Mouse (Mus musculus) cerebellum, adult 11 months (tissue): ENCODE measurements around the gene Icam1.
"Not testable (repeated sequence)": the region's sequence is repeated elsewhere in the genome, so short reads cannot be mapped to it uniquely, and the experiment has no call there.

Experiments
- DNase-seq: peaks from one replicate; pipeline ENCODE4 v3.0.0; 2022

Icam1 gene

DNA sequence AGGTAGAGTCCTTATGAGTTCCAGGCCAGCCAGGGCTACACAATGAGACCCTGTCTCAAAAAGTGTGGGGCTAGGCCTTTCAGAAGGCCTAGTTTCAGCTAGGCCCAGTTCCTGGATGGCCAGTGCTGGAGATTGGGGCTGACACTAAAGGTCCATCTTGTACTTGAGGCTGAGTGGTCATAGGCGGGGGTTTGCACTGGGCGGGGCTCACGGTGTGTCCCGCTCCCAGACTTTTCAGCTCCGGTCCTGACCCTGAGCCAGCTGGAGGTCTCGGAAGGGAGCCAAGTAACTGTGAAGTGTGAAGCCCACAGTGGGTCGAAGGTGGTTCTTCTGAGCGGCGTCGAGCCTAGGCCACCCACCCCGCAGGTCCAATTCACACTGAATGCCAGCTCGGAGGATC is 11.1 kb downstream of the Icam1 start:
- DNase-seq, result no peak

DNA sequence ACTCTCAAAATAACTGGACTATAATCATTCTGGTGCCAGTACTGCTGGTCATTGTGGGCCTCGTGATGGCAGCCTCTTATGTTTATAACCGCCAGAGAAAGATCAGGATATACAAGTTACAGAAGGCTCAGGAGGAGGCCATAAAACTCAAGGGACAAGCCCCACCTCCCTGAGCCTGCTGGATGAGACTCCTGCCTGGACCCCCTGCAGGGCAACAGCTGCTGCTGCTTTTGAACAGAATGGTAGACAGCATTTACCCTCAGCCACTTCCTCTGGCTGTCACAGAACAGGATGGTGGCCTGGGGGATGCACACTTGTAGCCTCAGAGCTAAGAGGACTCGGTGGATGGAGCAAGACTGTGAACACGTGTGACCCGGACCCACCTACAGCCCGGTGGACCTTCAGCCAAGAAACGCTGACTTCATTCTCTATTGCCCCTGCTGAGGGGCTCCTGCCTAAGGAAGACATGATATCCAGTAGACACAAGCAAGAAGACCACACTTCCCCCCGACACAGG is 12.0 kb downstream of the Icam1 start:
- DNase-seq, result no peak

DNA sequence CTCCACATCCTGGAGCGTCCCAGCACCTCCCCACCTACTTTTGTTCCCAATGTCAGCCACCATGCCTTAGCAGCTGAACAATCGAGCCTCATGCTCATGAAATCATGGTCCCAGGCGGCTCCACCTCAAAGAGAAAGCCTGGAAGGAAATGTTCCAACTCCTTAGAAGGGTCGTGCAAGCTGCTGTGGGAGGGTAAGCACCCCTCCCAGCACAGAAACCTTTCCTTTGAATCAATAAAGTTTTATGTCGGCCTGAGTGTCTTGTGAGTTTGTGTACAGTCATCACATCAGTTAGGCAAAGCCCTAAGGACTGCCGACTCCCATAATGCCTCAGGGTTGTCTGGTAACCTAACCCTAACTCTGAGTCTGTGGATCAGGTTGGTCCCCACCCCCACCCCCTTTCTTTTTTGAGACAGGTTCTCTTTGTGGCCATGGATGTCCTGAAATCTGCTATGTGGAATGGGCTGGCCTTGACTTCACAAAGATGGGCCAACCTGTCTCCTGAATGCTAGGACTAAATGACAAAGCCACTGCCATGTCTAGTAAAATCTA is 12.8 kb downstream of the Icam1 start:
- DNase-seq, result no peak

DNA sequence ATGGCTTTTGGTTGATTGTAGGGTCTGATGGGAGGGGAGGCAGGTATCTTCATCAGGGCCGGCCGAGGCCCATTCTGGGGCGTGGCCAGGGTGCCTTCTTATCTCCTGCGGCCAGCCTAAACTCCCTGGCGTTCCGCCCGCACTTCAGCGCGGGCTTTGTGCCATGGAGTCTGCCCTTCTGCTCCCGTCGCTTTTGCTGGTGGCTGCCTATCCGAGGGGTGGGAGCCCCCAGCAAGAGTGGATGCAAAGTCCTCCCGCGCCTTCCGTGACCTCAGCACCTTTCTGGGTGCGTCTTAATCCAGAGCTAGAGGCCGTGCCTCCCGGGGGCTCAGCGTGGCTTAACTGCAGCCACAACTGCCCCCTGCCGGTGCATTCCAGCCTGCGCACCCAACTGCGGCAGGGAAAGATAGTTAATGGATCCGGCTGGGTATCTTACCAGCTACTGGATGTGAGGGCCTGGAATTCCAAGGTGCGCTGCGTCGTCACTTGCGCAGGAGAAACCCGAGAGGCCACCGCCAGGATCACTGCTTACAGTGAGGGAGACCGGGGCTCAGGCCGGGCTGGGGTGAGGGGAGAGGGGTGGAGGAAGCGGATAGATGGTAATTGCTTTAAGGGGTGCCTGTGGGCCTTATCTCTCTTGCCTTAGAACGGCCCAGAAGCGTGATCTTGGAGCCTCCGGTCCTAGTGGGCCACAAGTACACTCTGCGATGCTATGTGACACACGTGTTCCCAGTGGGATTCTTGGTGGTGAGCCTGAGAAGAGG is 13.7 kb downstream of the Icam1 start, which contains the start of gene Icam4:
Gene Icam4, plus strand, starts transcription at position 83 of the 764 bp plus-strand sequence.
- peak; percentile 38 for DNase-seq

DNA sequence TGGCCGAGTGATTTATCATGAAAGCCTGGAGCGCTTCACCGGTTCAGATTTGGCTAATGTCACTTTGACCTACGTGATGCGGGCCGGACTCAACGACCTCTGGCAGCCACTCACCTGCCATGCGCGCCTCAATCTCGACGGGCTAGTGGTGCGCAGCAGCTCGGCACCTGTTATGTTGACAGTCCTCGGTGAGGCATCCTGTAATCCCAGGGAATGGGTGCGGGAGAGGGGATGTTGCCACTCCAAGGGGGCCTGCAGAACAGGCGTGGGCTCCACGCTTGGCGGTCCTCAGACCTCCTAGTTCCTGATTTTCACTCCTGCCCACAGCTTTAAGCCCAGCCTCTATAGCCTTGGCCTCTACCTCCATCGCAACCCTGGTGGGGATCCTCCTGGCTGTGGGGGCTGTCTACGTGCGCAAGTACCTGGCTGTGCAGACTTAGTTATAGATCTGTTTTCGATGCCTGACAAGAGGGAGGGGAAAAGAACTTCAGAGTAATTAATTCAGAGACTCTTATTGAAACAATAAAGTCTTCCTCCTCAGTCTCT is 14.3 kb downstream of the Icam1 start:
- no peak for DNase-seq

DNA sequence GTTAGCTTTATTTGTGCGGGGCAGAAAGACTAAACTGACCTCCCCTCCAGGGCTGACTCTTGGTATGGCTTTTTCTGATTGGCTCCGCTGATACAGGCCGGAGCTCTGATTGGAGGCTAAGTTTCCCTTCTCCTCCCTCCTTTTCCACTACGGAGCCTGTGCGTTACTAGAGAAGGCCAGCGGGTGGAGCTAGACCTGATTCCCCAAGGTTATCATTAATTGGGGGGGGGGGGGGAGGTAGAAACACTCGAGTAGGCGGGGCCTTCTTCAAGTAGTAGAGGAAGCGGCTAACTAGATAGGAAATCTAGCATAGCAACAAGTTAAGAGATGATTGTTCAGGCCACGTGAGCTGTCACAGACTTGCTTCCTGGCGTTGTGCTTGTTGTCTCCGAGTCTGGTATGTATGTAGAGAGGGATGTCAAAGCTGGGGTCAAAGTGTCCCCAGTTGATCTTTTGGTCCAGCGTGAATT is 15.0 kb downstream of the Icam1 start:
- peak; percentile 70 for DNase-seq

DNA sequence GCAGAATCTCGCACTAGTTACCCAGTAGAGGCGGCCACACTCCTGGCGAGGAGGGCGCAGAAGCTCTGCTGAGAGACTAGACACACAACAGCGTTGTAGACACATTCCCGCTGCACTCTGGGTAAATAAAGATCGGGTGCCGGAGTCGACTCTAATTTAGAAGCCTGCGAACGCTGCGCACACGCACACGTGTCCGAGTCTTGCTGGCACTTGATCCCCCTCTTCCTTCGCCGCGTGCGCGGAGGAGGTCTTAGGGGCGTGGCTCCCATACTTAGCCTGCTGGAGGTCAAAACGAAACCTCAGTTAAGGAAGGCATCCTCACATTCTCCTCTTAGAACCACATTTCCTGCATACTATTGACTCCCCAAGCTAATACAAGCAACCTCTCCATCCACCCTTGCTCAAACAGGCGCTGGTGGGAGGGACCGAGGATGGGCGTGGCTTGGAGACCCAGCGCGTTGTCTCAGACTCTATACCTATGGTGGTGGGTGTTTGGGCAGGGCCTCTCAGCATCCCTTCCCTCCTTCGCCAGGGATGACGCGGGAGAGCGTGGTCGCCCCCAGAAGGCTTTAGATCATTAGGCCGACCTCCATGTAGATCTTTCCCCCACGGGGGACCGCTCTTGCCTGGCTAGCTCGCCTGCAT is 15.6 kb downstream of the Icam1 start:
- no peak for DNase-seq

DNA sequence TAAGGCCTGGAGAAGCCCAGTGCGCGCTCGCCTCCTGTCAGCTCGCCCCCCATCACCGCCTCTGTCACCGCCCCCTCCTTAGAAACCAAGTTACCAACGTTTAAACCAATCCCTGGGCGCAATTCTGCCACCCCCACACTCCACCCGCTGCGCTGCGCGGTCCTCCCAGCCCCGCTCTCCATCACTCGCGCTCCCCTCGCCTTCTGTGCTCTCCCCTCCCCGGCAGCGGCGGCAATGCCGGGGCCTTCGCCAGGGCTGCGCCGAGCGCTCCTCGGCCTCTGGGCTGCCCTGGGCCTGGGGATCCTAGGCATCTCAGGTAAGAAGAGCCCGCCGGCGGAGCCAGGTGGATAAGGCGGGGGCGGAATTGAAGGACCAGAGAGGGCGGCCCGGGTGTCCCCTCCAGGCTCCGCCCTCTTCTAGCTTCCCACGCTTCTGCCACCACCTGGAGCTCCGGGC is 16.1 kb downstream of the Icam1 start, which contains the start of gene Icam5:
Gene Icam5, plus strand, starts transcription at position 178 of the 456 bp plus-strand sequence.
- DNase-seq, result no peak

DNA sequence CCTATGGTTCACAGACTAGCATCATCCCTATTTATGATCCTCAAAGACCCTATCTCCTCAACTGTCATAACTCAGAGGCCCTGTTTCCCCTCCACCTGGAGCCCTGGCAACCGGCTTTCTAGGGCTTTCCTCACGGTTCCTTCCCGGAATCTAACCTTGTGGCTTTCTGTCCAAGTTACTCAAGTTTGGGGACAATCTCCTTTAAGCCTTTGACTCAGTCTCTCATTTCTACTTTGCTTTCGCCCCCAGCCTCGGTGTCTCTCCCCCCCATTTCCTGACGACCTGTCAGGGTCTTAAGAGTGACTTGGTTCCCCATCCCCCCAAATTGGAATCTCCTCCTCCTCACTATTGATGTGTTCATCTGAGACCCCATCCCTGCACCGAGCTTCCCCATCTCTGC is 16.7 kb downstream of the Icam1 start:
- DNase-seq, result no peak

DNA sequence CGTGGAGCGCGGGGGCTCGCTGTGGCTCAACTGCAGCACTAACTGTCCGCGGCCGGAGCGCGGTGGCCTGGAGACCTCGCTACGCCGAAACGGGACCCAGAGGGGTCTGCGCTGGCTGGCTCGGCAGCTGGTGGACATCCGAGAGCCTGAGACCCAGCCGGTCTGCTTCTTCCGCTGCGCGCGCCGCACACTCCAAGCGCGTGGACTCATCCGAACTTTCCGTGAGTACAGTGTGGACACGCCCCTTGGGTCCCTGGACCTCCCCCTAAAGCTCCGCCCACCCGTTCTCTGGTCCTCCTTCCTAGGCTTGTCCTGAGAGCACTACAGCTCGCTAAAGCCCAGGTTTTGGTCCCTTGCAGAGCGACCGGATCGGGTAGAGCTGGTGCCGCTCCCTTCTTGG is 17.4 kb downstream of the Icam1 start:
- no peak for DNase-seq

DNA sequence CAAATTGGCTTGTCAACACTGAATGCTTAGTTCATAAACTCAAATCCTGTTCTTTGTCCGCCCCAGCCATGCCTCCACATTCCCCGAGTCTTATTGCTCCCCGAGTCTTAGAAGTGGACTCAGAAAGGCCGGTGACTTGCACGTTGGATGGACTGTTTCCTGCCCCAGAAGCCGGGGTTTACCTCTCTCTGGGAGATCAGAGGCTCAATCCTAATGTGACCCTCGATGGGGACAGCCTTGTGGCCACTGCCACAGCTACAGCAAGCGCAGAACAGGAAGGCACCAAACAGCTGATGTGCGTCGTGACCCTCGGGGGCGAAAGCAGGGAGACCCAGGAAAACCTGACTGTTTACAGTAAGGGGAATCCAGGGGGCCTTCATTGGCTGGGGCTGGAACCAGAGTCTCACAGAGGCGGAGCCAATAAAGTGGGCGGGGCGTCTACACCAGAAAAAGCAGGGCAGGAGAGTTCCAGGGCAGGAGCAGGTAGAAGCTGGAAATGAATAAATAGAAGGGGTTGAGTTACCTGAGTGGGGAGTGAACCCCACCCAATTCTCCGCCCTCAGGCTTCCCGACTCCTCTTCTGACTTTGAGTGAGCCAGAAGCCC is 18.8 kb downstream of the Icam1 start:
- no peak for DNase-seq

DNA sequence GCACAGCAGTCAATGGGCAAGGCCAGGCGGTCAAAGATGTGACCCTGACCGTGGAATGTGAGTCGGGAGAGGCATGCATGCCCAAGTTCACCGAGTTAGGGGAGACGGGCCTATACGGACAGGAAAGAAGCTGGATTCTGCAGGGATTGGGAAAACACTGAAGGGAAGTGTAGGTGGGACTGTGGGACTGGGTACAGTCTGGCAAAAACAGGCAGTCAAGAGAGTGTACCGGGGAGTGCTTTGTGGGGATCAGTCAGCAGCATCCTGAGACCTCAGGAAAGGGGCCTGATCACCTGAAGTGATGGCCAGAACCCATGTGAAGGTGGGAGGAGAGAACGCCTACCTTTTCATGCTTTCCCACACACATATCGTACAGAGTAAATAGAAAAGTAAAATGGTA is 19.8 kb downstream of the Icam1 start:
- no peak for DNase-seq

DNA sequence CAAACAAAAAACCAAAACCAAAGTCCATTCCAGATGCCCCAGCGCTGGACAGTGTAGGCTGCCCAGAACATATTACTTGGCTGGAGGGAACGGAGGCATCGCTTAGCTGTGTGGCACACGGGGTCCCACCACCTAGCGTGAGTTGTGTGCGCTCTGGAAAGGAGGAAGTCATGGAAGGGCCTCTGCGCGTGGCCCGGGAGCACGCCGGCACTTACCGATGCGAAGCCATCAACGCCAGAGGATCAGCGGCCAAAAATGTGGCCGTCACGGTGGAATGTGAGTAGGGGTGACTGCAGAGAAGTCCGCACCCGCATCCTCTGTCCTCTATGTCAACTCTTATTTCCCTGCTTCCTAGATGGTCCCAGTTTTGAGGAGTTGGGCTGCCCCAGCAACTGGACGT is 20.4 kb downstream of the Icam1 start:
- DNase-seq, result no peak

DNA sequence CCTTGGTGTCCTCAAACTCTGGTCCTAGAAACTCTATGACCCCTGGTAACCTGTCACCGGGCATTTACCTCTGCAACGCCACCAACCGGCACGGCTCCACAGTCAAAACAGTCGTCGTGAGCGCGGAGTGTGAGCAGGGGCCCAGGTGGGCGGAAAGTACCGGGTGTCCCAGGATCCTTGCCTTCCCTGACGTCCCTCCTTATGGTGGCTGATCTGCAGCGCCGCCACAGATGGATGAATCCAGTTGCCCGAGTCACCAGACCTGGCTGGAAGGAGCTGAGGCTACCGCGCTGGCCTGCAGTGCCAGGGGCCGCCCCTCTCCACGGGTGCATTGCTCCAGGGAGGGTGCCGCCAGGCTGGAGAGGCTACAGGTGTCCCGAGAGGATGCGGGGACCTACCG is 20.9 kb downstream of the Icam1 start:
- DNase-seq, result no peak

DNA sequence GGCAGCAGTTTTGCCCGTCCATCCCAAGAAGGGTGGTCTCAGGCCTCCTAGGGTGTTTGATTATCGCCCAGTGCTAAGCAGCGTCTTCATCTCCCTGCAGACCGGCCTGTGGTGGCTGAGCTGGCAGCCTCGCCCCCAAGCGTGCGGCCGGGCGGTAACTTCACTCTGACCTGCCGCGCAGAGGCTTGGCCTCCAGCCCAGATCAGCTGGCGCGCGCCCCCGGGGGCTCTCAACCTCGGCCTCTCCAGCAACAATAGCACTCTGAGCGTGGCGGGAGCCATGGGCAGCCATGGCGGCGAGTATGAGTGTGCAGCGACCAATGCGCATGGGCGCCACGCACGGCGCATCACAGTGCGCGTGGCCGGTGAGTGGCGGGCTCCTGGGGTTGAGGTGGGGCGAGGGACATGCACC is 21.7 kb downstream of the Icam1 start:
- DNase-seq, result no peak

DNA sequence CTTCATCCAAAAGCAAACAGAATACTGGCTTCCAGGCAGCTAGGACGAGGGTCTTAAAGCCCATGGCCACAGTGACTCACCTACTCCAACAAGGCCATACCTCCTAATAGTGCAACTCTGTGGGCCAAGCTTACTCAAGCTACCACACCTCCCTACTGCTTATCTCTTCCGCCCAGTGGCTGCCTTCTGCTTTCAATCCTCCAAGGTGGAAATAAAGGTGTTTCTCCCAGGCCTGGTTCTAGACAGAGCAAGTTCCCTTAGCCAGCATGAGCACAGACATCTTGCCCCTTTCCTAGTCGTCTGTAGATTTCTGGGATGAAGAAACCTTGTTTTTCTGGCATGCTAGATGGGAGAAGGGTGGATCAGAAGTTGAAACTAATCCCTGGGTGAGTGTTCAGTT is 24.0 kb downstream of the Icam1 start:
- no peak for DNase-seq

DNA sequence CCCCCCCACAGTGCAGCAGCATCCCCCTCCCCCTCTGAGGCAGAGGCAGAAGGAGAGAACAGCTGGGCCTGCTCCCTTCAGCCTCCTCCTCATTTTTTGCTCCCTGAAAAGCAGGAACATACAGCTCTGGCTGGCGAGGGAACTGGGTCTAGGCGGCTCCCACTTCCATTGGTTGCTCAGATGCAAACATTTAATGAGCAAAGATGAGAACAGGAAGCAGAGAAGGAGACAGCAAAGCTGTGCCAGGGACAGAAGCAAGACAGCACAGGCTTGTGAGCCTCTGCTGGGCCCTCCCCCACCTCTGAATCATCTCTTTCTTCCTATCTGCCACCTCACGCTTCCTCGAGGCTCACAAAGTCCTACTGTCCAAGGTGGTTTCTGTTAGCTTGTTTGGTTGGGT is 25.5 kb downstream of the Icam1 start:
- DNase-seq, result no peak

DNA sequence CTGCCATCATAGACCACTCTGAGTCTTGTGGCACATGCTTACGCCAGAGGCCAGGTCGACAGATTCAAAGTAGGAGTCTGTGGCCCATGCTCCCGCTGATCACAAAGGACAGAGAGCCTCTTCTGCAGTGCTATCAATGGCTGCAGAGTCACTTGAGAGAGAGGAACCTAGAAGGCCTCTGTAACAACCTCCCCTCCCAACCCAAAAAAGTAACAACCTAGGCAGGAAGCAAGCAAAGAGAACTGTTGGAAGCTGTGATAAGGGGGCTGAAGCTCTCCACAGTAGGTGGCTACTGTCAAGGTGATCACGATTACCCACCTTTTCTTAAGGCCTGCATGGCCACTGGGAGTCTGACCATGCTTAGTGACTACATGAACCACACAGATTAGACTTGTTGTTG is 27.8 kb downstream of the Icam1 start:
- DNase-seq, result no peak

DNA sequence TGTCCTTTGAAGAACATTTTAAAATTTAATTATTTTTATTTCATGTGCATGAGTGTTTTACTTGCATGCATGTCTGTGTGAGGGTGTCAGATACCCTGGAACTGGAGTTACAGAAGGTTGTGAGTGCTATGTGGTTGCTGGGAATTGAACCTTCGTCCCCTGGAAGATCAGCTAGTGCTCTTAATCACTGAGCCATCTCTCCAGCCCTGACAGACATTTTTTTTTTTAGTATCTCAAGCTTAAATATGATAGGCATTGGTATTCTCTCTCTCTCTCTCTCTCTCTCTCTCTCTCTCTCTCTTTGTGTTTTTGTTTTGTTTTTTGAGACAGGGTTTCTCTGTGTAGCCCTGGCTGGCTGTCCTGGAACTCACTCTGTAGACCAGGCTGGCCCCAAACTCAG is 29.0 kb downstream of the Icam1 start:
- DNase-seq, result not testable (repeated sequence)

DNA sequence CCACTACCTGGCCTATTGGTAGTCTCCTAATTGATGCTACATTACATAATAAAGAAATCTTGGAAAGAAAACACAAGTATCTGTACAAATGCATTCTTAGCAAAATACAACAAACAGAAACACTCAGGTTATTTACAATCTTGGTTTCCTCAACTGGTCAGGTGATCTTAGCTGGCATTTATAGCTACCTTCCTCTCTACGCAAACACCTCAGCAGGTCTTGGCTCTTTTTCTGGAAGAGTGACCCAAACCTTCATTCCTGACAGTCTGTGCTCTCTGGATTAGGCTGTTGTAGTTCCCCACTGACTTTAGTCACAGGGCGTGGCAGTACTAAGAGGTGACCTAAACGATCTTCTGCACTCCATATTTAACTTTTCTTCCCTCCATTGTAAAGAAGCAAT is 29.4 kb downstream of the Icam1 start:
- DNase-seq, result no peak

DNA sequence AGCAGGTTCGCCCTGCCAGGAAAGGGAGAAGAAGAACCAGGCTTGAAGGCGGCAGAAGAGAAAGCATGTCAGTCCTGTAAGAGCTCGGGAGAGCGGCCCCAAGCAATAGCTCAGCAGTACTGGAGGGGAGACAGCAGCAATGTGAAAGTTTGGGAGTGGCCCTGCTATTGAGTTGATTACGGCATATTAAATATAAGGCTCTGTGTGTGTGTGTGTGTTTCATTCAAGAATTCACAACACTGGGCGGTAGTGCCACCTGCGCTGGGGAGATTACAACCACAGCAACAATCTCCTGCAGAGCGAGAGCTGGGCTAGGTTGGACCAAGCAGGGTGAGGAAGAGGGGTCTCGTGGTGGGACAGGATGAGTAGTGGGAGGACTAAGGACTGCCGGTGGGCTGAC is 35.8 kb downstream of the Icam1 start:
- no peak for DNase-seq

DNA sequence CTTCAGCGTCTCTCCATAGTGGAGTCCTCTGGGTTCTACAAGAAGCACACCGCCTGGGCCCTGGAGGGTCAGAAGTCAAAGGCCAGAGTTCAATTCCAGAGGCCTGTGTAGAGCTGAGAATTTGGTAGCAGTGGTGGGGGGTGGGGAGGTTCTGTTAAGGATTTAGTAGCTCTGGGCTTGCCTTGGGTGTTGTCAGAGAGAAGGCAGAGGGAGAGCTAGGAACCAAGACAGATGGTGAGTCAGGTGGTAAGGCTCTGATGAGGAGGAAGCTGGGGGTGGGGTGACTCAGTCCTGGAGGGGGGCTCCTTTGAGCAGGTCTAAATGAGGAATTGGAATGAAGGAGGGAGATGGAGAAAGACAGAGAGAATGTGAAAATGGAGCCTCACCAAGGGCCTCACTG is 47.1 kb downstream of the Icam1 start:
- no peak for DNase-seq
